Mouse (Mus musculus): ENCODE measurements around the gene Gm10260. TPM values are rescaled to one million over a fixed set of nuclear protein-coding genes. Genes with fewer than 3 reads are reported as not detected.

The Gm10260 gene
- total and polyA plus RNA-seq, 3 experiments = 409 to 4,123 (median 3,111) TPM

GRCm38 (mm10) chr13:97712506-97713275 lies 47.7 kb downstream of the Gm10260 start:
- TF ChIP-seq MXI1 (IDR thresholded peaks at IDR 0.05; ENCODE audit: low read depth, low read length) = no peak
- TF ChIP-seq ELF1 (IDR thresholded peaks at IDR 0.05; ENCODE audit: low read depth, low read length) = no peak
- no peak for TF ChIP-seq BHLHE40 (IDR thresholded peaks at IDR 0.05; ENCODE audit: borderline replicate concordance, low read depth, low read length)
- TF ChIP-seq E2F4 (IDR thresholded peaks at IDR 0.05; ENCODE audit: borderline replicate concordance, low read depth, low read length) = no peak
- TF ChIP-seq RAD21 (IDR thresholded peaks at IDR 0.05; ENCODE audit: low read depth, low read length) = no peak
- TF ChIP-seq SMC3 (IDR thresholded peaks at IDR 0.05; ENCODE audit: low read depth, low read length) = no peak
- TF ChIP-seq TAL1 (IDR thresholded peaks at IDR 0.05; ENCODE audit: low read length) = no peak
- no peak for TF ChIP-seq MEF2A (IDR thresholded peaks at IDR 0.05; ENCODE audit: extremely low read depth, insufficient replicate concordance, low read depth, low read length, poor library complexity, severe bottlenecking)
- TF ChIP-seq POLR2AphosphoS5 (IDR thresholded peaks at IDR 0.05; ENCODE audit: borderline replicate concordance, low read depth, low read length) = no peak
- TF ChIP-seq ZKSCAN1 (IDR thresholded peaks at IDR 0.05; ENCODE audit: low read depth, low read length) = no peak
- TF ChIP-seq POLR2A (IDR thresholded peaks at IDR 0.05; ENCODE audit: control insufficient read depth in 1 of 2, insufficient read depth in 1 of 2, low read depth in 1 of 2, low read length in 2 of 2, poor library complexity in 1 of 2) = no peak
- TF ChIP-seq TCF12 (IDR thresholded peaks at IDR 0.05; ENCODE audit: low read depth, low read length) = no peak
- TF ChIP-seq USF2 (IDR thresholded peaks at IDR 0.05; ENCODE audit: borderline replicate concordance in 1 of 2, insufficient read depth in 1 of 2, low read depth in 1 of 2, low read length in 2 of 2) = no peak
- no peak for TF ChIP-seq EP300 (IDR thresholded peaks at IDR 0.05; ENCODE audit: low read depth in 1 of 2, low read length in 2 of 2)
- TF ChIP-seq CTCF (IDR thresholded peaks at IDR 0.05 in 2 of 3, conservative IDR thresholded peaks at IDR 0.05 in 1 of 3; ENCODE audit: control insufficient read depth in 1 of 3, insufficient read depth in 1 of 3, low read depth in 2 of 3, low read length in 3 of 3, poor library complexity in 1 of 3, severe bottlenecking in 1 of 3) = no peak
- no peak for TF ChIP-seq NRF1 (IDR thresholded peaks at IDR 0.05; ENCODE audit: insufficient read depth, low read depth, low read length, poor library complexity, severe bottlenecking)
- TF ChIP-seq MAX (IDR thresholded peaks at IDR 0.05; ENCODE audit: low read length) = no peak
- no peak overlapping the region for H3K27ac ChIP-seq (ENCODE audit: control insufficient read depth, low read depth, low read length)
- H3K9me3 ChIP-seq (replicated peaks; ENCODE audit: insufficient read depth, low read length) = no peaks in the 10 kb centered on the region
- no peaks in the 10 kb centered on the region for H3K27me3 ChIP-seq (ENCODE audit: control insufficient read depth in 1 of 2, insufficient read depth in 2 of 2, low read length in 2 of 2)
- H3K4me1 ChIP-seq (ENCODE audit: control insufficient read depth in 1 of 2, insufficient read depth in 2 of 2, low read length in 2 of 2) = no peaks in the 10 kb centered on the region
- no peaks in the 10 kb centered on the region for H3K79me2 ChIP-seq (ENCODE audit: control insufficient read depth, insufficient read depth, low read length, poor library complexity)
- no peak for DNase-seq (ENCODE audit: low read depth, low spot score)
- no peak overlapping the region for H3K4me3 ChIP-seq (ENCODE audit: control insufficient read depth in 1 of 2, insufficient read depth in 1 of 2, low read depth in 2 of 2, low read length in 2 of 2)
- H3K36me3 ChIP-seq (ENCODE audit: control insufficient read depth in 1 of 2, insufficient read depth in 2 of 2, low read length in 2 of 2) = no peaks in the 10 kb centered on the region
- no peak overlapping the region for H3K9ac ChIP-seq (ENCODE audit: control insufficient read depth, low read depth, low read length, poor library complexity, severe bottlenecking)

GRCm38 (mm10) chr13:97711510-97711909 lies 48.9 kb downstream of the Gm10260 start:
- Histone ChIP-seq H3K4me3 (ENCODE audit: control insufficient read depth in 1 of 2, insufficient read depth in 1 of 2, low read depth in 2 of 2, low read length in 2 of 2) (no peak overlapping the region), H3K36me3 (ENCODE audit: control insufficient read depth in 1 of 2, insufficient read depth in 2 of 2, low read length in 2 of 2) (no peaks in the 10 kb centered on the region), H3K79me2 (ENCODE audit: control insufficient read depth, insufficient read depth, low read length, poor library complexity) (no peaks in the 10 kb centered on the region), H3K27me3 (ENCODE audit: control insufficient read depth in 1 of 2, insufficient read depth in 2 of 2, low read length in 2 of 2) (no peaks in the 10 kb centered on the region), H3K9me3 (replicated peaks; ENCODE audit: insufficient read depth, low read length) (no peaks in the 10 kb centered on the region), H3K4me1 (ENCODE audit: control insufficient read depth in 1 of 2, insufficient read depth in 2 of 2, low read length in 2 of 2) (no peaks in the 10 kb centered on the region), H3K9ac (ENCODE audit: control insufficient read depth, low read depth, low read length, poor library complexity, severe bottlenecking) (no peak overlapping the region), H3K27ac (ENCODE audit: control insufficient read depth, low read depth, low read length) (no peak overlapping the region)
- peak; percentile 51; the same call in 1 of the 2 replicates for TF ChIP-seq MAFK (IDR thresholded peaks at IDR 0.05; ENCODE audit: borderline replicate concordance, low read depth, low read length)
- TF ChIP-seq RAD21 (IDR thresholded peaks at IDR 0.05; ENCODE audit: low read depth, low read length) = no peak
- no peak for TF ChIP-seq TBP (IDR thresholded peaks at IDR 0.05; ENCODE audit: low read depth, low read length)
- no peak for DNase-seq (ENCODE audit: low read depth, low spot score)
